Mouse (Mus musculus) MEL (cell line): ENCODE data around the gene Scai. TPM values are rescaled to one million over a fixed set of nuclear protein-coding genes. Genes with fewer than 3 reads are reported as not detected.

Experiments used
- DNase-seq: peaks from one replicate; pipeline ENCODE4 v3.0.0; 2011; ENCODE audit warnings: low read depth, low spot score
- H3K27ac ChIP-seq: 2 replicates; pipeline ENCODE4 v1.5.1; 2012; ENCODE audit warnings: low read depth, mild to moderate bottlenecking, control low read depth, low read length, moderate library complexity; ENCODE audit not compliant: control insufficient read depth
- H3K27me3 ChIP-seq, 2 experiments: fragments of 150-350 bp in 1 of 2; sonication (generic) in 1 of 2; 2 replicates each; pipeline ENCODE4 v1.6.1; 2012; ENCODE audit warnings: low read length in 2 of 2, mild to moderate bottlenecking in 2 of 2, improper control_type of control experiment in 1 of 2, moderate library complexity in 1 of 2; ENCODE audit not compliant: insufficient read depth in 2 of 2, control insufficient read depth in 1 of 2
- H3K36me3 ChIP-seq, 2 experiments: 2 replicates each; pipeline ENCODE4 v1.6.1; 2012 to 2014; ENCODE audit warnings: low read length in 2 of 2, improper control_type of control experiment in 1 of 2, inconsistent platforms in 1 of 2, mild to moderate bottlenecking in 1 of 2; ENCODE audit not compliant: insufficient read depth in 2 of 2, control insufficient read depth in 1 of 2
- H3K4me1 ChIP-seq, 2 experiments: fragments of 150-350 bp in 1 of 2; sonication (generic) in 1 of 2; 2 replicates each; pipeline ENCODE4 v1.6.1; 2012; ENCODE audit warnings: low read length in 2 of 2, improper control_type of control experiment in 1 of 2, mild to moderate bottlenecking in 1 of 2; ENCODE audit not compliant: insufficient read depth in 2 of 2, control insufficient read depth in 1 of 2
- H3K4me3 ChIP-seq, 2 experiments: fragments of 150-350 bp in 1 of 2; sonication (generic) in 1 of 2; 2 replicates each; pipeline ENCODE4 v1.5.1; 2012; ENCODE audit warnings: low read depth in 2 of 2, low read length in 2 of 2, mild to moderate bottlenecking in 2 of 2, moderate library complexity in 2 of 2, control low read depth in 1 of 2, improper control_type of control experiment in 1 of 2; ENCODE audit not compliant: control insufficient read depth in 1 of 2, insufficient read depth in 1 of 2
- H3K79me2 ChIP-seq: 2 replicates; pipeline ENCODE4 v1.6.1; 2012; ENCODE audit warnings: mild to moderate bottlenecking, low read length, moderate library complexity; ENCODE audit not compliant: control insufficient read depth, poor library complexity, insufficient read depth
- H3K9ac ChIP-seq: 2 replicates; pipeline ENCODE4 v1.6.1; 2012; ENCODE audit warnings: low read depth, mild to moderate bottlenecking, control low read depth, low read length, moderate library complexity; ENCODE audit not compliant: control insufficient read depth, poor library complexity, severe bottlenecking
- H3K9me3 ChIP-seq: fragments of 150-350 bp; sonication (generic); replicated peaks from 2 replicates; pipeline ENCODE4 v1.6.1; 2012; ENCODE audit warnings: mild to moderate bottlenecking, low read length, improper control_type of control experiment, moderate library complexity; ENCODE audit not compliant: insufficient read depth
- CHD2 ChIP-seq: IDR thresholded peaks from 2 replicates; pipeline ENCODE4 v1.6.1; 2011; ENCODE audit warnings: low read length, improper control_type of control experiment
- ETS1 ChIP-seq: IDR thresholded peaks from 2 replicates; pipeline ENCODE4 v1.6.1; 2012; ENCODE audit warnings: low read depth, mild to moderate bottlenecking, inconsistent platforms, low read length, improper control_type of control experiment, moderate library complexity
- KAT2A ChIP-seq: conservative IDR thresholded peaks from 2 replicates; pipeline ENCODE4 v1.6.1; 2012; ENCODE audit warnings: low read depth, low read length, improper control_type of control experiment, inconsistent platforms
- MAFK ChIP-seq: IDR thresholded peaks from 2 replicates; pipeline ENCODE4 v1.6.1; 2011; ENCODE audit warnings: low read depth, mild to moderate bottlenecking, low read length, improper control_type of control experiment, borderline replicate concordance
- MXI1 ChIP-seq: IDR thresholded peaks from 2 replicates; pipeline ENCODE4 v1.6.1; 2011; ENCODE audit warnings: mild to moderate bottlenecking, low read depth, low read length, improper control_type of control experiment
- MYC ChIP-seq: IDR thresholded peaks from 2 replicates; pipeline ENCODE4 v1.6.1; 2011; ENCODE audit warnings: low read depth, mild to moderate bottlenecking, low read length, improper control_type of control experiment, moderate library complexity
- SIN3A ChIP-seq: IDR thresholded peaks from 2 replicates; pipeline ENCODE4 v1.6.1; 2012; ENCODE audit warnings: low read length, improper control_type of control experiment, inconsistent platforms
- UBTF ChIP-seq: IDR thresholded peaks from 2 replicates; pipeline ENCODE4 v1.6.1; 2012; ENCODE audit warnings: low read depth, mild to moderate bottlenecking, inconsistent platforms, low read length, improper control_type of control experiment, moderate library complexity, borderline replicate concordance; ENCODE audit not compliant: insufficient read depth
- ZMIZ1 ChIP-seq: IDR thresholded peaks from 2 replicates; pipeline ENCODE4 v1.6.1; 2012; ENCODE audit warnings: low read depth, mild to moderate bottlenecking, inconsistent platforms, low read length, improper control_type of control experiment, moderate library complexity
- ZNF384 ChIP-seq: IDR thresholded peaks from 2 replicates; pipeline ENCODE4 v1.6.1; 2012; ENCODE audit warnings: low read depth, mild to moderate bottlenecking, inconsistent platforms, low read length, improper control_type of control experiment
- polyA plus RNA-seq, 2 experiments: library from polyadenylated mRNA; stranded (reverse) in 1 of 2; unstranded in 1 of 2; fragments of >175 nt in 1 of 2; fragments of >200 nt in 1 of 2; gene quantifications; 2 replicates each; pipeline versions ENCODE4 v1.2.1 to v1.2.4; 2012; ENCODE audit warnings: low replicate concordance in 2 of 2, low read depth in 1 of 2; ENCODE audit not compliant: insufficient read length in 2 of 2, insufficient read depth in 1 of 2, missing spikeins in 1 of 2
- total RNA-seq: library from RNA; depleted of rRNA; stranded (reverse); fragments of 300-350 nt; gene quantifications from 2 replicates; pipeline ENCODE4 v1.2.3, GENCODE M21; 2012

The Scai gene
- total and polyA plus RNA-seq, 3 experiments = 1.8 to 4.6 TPM; not detected in 1

DNA sequence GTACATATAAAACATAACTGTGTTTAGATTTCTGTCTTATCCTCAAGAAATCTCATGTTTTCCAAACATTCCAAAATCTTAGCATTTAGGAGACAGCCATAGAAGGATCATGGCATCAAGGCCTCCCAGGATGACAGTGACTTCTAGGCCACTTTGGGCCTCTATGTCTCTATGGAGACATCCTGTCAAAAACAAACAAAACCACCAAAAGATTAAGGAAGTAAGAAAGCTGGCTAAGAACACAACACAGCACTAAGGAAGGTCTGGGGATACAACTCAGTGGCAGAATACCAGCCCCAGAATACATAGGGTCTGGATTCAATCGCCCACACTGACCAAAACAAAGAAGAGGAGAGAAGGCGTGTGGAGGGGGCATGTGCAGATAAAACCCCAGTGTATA lies 12.8 kb upstream of the Scai start:
- no peak overlapping the region for H3K9ac ChIP-seq
- H3K4me1 ChIP-seq = no peaks in the 10 kb centered on the region
- peaks cover 0 to 31% of the 10 kb centered on the region in 2 experiments; a peak in 2 of 4 replicates for H3K36me3 ChIP-seq
- DNase-seq = no peak
- no peaks in the 10 kb centered on the region for H3K27me3 ChIP-seq
- no peak overlapping the region for H3K27ac ChIP-seq
- no peaks in the 10 kb centered on the region for H3K9me3 ChIP-seq
- TF ChIP-seq MAFK (no peak), CHD2 (no peak), ZMIZ1 (no peak), KAT2A (no peak), ZNF384 (no peak)
- no peaks in the 10 kb centered on the region for H3K79me2 ChIP-seq
- H3K4me3 ChIP-seq = no peak overlapping the region

DNA sequence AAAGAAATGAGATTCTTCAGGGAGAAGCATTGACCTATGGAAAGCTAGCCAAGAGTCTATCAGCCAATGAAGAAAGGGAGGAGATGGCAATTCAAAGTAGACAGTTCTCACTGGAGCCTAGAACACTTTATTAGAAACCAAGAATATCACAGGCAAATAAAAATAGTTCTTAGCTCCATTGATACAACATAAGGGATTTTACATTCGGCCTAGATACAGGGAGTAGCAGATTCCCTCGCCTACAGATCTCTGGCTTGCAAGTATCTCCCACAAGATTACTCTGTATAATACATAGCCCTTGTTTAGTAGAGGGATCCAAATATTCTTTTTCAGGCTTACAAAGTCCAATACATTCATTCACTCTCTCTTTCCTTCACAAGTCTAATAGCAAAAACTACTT lies 4.3 kb upstream of the Scai start:
- Histone ChIP-seq H3K36me3 (peaks cover 0 to 6% of the 10 kb centered on the region in 2 experiments; a peak in 2 of 4 replicates), H3K4me3 (no peak overlapping the region), H3K9me3 (no peaks in the 10 kb centered on the region), H3K27me3 (no peaks in the 10 kb centered on the region), H3K9ac (no peak overlapping the region), H3K79me2 (peaks cover 4% of the 10 kb centered on the region; the same call in 1 of the 2 replicates), H3K4me1 (no peaks in the 10 kb centered on the region), H3K27ac (no peak overlapping the region)
- TF ChIP-seq KAT2A (no peak), MXI1 (no peak), UBTF (no peak), MYC (no peak)
- no peak for DNase-seq

DNA sequence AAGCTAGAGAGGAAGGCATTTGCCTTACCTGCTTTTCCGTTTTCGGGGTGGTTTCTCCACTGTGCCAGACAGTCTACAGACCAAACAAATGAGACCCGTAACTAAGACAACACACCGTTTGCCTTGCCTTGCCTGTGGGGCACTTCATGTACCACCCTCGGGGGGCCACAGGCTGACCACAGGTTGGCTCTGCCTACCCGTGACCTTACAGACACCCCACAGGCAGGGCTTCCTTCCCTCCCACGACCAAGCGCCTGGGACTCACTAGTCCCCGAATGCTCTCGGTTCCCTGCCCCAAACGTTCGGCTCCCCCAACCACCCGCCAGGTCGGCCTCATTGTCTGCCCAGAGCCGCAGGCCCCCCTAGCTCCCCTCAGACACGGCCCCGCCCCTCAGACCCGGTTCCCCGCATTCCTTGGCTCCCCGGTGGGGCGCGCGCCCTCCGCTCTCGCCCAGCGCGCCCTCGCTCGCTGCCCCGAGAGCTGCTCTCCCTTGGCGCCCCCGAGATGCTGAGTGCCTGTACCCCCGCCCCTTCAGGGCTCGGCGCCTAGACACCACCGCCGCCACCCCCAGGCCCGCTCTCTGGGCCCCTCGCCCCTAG lies 473 bp downstream of the Scai start:
- H3K4me1 ChIP-seq = no peaks in the 10 kb centered on the region; a peak in 1 of 4 replicates
- no peaks in the 10 kb centered on the region for H3K9me3 ChIP-seq
- peaks cover 4% of the 10 kb centered on the region; the same call in 1 of the 2 replicates for H3K79me2 ChIP-seq
- H3K9ac ChIP-seq = peak overlapping the region; percentile 81
- H3K27ac ChIP-seq = no peak overlapping the region
- DNase-seq = no peak
- TF ChIP-seq ETS1 = no peak
- TF ChIP-seq SIN3A = peak; percentile 42
- H3K36me3 ChIP-seq = peaks cover 0 to 3% of the 10 kb centered on the region in 2 experiments; a peak in 1 of 4 replicates
- H3K27me3 ChIP-seq = no peaks in the 10 kb centered on the region
- H3K4me3 ChIP-seq = peak overlapping the region; percentile 67 to 90
